Mouse (Mus musculus): Measurements from ENCODE around the gene Xxylt1.

- TF ChIP-seq ZNF384 (IDR thresholded peaks at IDR 0.05; ENCODE audit: low read depth, low read length) (no peak), MAX (IDR thresholded peaks at IDR 0.05; ENCODE audit: low read length) (no peak), POLR2A (IDR thresholded peaks at IDR 0.05; ENCODE audit: low read depth, low read length) (no peak), BHLHE40 (IDR thresholded peaks at IDR 0.05; ENCODE audit: low read depth, low read length) (no peak), CTCF (conservative IDR thresholded peaks at IDR 0.05 in 1 of 2, IDR thresholded peaks at IDR 0.05 in 1 of 2; ENCODE audit: low read depth in 2 of 2, low read length in 2 of 2) (no peak), UBTF (IDR thresholded peaks at IDR 0.05; ENCODE audit: low read depth, low read length) (no peak), TBP (conservative IDR thresholded peaks at IDR 0.05; ENCODE audit: low read depth, low read length) (no peak), ELF1 (IDR thresholded peaks at IDR 0.05; ENCODE audit: low read depth, low read length) (no peak), SMC3 (IDR thresholded peaks at IDR 0.05; ENCODE audit: low read depth, low read length) (no peak), POLR2AphosphoS2 (IDR thresholded peaks at IDR 0.05; ENCODE audit: low read depth, low read length) (no peak)
Measured at GRCm38 (mm10) chr16:31035235-31035634, 46.0 kb downstream of the Xxylt1 start.
